Mouse (Mus musculus): ENCODE results near the gene Atg101. TPM values are rescaled to one million over a fixed set of nuclear protein-coding genes. Genes with fewer than 3 reads are reported as not detected.
A peak's percentile ranks its signal among the peaks of the same experiment; 100 is the strongest.

The Atg101 gene
- polyA plus RNA-seq, 2 experiments: 47.2 to 56.0 TPM

DNA sequence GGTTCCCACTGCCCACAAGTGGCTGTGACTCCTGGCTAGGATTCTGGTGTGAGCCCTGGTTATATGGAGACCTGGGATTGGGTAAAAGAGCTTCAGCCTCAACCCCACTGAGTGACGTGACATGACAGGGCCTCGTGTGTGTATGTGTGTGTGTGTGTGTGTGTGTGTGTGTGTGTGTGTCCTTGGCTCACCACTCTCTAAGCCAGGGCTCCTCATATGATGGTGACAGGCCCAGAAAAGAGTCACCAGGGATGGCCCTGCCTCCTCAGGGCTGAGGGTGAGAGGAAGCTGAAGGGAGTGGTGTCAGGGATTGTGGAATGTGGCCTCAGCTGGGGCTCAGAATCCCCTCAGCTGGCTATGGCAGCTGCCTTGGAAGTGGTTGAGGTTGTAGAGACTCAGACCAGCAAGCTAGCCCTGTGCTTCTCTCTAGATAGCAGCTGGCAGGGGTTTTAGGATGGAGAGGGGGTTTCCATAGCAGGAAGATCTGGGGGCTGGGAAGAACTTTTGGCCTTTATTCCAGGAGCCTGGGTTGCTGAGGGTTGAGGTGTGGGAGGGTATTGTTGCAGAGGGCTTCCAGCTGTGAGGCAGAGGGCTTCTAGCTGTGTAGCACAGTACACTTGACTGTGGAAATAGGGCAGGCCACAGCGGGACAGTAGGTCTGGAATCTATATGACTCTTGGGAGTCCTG is 44.9 kb downstream of the Atg101 start:
- no peaks in the 10 kb centered on the region for H3K36me3 ChIP-seq (ENCODE audit: control insufficient read depth, insufficient read depth, low read length)
- H3K4me1 ChIP-seq (ENCODE audit: control insufficient read depth, insufficient read depth, low read length): no peaks in the 10 kb centered on the region
- H3K27me3 ChIP-seq (ENCODE audit: control insufficient read depth, insufficient read depth, low read length): no peaks in the 10 kb centered on the region
- TF ChIP-seq POLR2A (IDR thresholded peaks at IDR 0.05; ENCODE audit: borderline replicate concordance, extremely low read depth, insufficient read depth, insufficient read length): no peak
- 45% methylated on average over 3 of the region's 3 CpGs for WGBS
- no peaks in the 10 kb centered on the region for H3K9me3 ChIP-seq (ENCODE audit: control insufficient read depth, low read length)
- DNase-seq (ENCODE audit: low spot score) (no peak), ATAC-seq (ENCODE audit: low FRiP score, low read depth) (peak; percentile 13; the same call in 1 of the 2 replicates)
- H3K4me3 ChIP-seq (replicated peaks; ENCODE audit: low read length): no peak overlapping the region
- H3K9ac ChIP-seq (ENCODE audit: low read depth, low read length, severe bottlenecking): no peak overlapping the region
- H3K4me2 ChIP-seq (replicated peaks; ENCODE audit: low read depth, low read length, severe bottlenecking): no peak overlapping the region
- no peak overlapping the region for H3K27ac ChIP-seq (replicated peaks; ENCODE audit: low read depth, low read length)

DNA sequence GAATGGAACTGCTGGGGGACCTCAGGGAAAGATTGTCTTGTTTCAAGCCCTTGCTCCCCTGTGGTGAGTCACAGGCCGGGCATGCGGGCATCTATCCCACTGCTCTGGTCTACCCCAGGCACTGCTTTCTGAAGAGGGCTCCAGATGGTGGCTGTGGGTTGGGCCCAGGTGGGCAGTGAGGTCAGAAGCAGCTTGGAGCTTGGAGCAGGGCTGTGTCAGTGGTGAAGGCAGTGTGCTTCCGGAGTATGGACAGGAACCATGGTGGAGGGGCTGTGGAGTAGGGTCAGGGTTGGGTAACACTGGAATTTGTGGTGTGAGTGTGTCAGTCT is 45.5 kb downstream of the Atg101 start:
- Histone ChIP-seq H3K36me3 (ENCODE audit: control insufficient read depth, insufficient read depth, low read length) (no peaks in the 10 kb centered on the region), H3K9ac (ENCODE audit: low read depth, low read length, severe bottlenecking) (no peak overlapping the region), H3K4me1 (ENCODE audit: control insufficient read depth, insufficient read depth, low read length) (no peaks in the 10 kb centered on the region), H3K9me3 (ENCODE audit: control insufficient read depth, low read length) (no peaks in the 10 kb centered on the region), H3K27ac (replicated peaks; ENCODE audit: low read depth, low read length) (no peak overlapping the region), H3K4me3 (replicated peaks; ENCODE audit: low read length) (no peak overlapping the region), H3K4me2 (replicated peaks; ENCODE audit: low read depth, low read length, severe bottlenecking) (no peak overlapping the region), H3K27me3 (ENCODE audit: control insufficient read depth, insufficient read depth, low read length) (no peaks in the 10 kb centered on the region)
- DNase-seq (ENCODE audit: low spot score) (no peak), ATAC-seq (ENCODE audit: low FRiP score, low read depth) (no peak)
- 65% methylated on average over 3 of the region's 3 CpGs for WGBS
- no peak for TF ChIP-seq POLR2A (IDR thresholded peaks at IDR 0.05; ENCODE audit: borderline replicate concordance, extremely low read depth, insufficient read depth, insufficient read length)

GRCm38 (mm10) chr15:101331090-101331489 is 47.0 kb downstream of the Atg101 start:
- no peak for ATAC-seq (ENCODE audit: low FRiP score, low read depth)

GRCm38 (mm10) chr15:101332370-101332769 is 48.3 kb downstream of the Atg101 start:
- ATAC-seq (ENCODE audit: low FRiP score, low read depth) (no peak), DNase-seq (ENCODE audit: low spot score) (no peak)
- H3K27ac ChIP-seq (replicated peaks; ENCODE audit: low read depth, low read length): no peak overlapping the region
- no peak overlapping the region for H3K9ac ChIP-seq (ENCODE audit: low read depth, low read length, severe bottlenecking)
- no peaks in the 10 kb centered on the region for H3K36me3 ChIP-seq (ENCODE audit: control insufficient read depth, insufficient read depth, low read length)
- WGBS: 72% methylated on average over 3 of the region's 4 CpGs
- no peaks in the 10 kb centered on the region for H3K9me3 ChIP-seq (ENCODE audit: control insufficient read depth, low read length)
- no peaks in the 10 kb centered on the region for H3K4me1 ChIP-seq (ENCODE audit: control insufficient read depth, insufficient read depth, low read length)
- TF ChIP-seq POLR2A (IDR thresholded peaks at IDR 0.05; ENCODE audit: borderline replicate concordance, extremely low read depth, insufficient read depth, insufficient read length): no peak
- H3K4me2 ChIP-seq (replicated peaks; ENCODE audit: low read depth, low read length, severe bottlenecking): no peak overlapping the region
- no peak overlapping the region for H3K4me3 ChIP-seq (replicated peaks; ENCODE audit: low read length)
- no peaks in the 10 kb centered on the region for H3K27me3 ChIP-seq (ENCODE audit: control insufficient read depth, insufficient read depth, low read length)

More at GRCm38 (mm10) chr15:101331090-101331489, 47.0 kb downstream of the Atg101 start:
- H3K4me3 ChIP-seq (replicated peaks; ENCODE audit: low read length): no peak overlapping the region
- no peaks in the 10 kb centered on the region for H3K27me3 ChIP-seq (ENCODE audit: control insufficient read depth, insufficient read depth, low read length)
- H3K4me2 ChIP-seq (replicated peaks; ENCODE audit: low read depth, low read length, severe bottlenecking): no peak overlapping the region
- 75% methylated on average over 4 of the region's 4 CpGs for WGBS
- no peak overlapping the region for H3K9ac ChIP-seq (ENCODE audit: low read depth, low read length, severe bottlenecking)
- H3K4me1 ChIP-seq (ENCODE audit: control insufficient read depth, insufficient read depth, low read length): no peaks in the 10 kb centered on the region
- no peak for TF ChIP-seq POLR2A (IDR thresholded peaks at IDR 0.05; ENCODE audit: borderline replicate concordance, extremely low read depth, insufficient read depth, insufficient read length)
- H3K27ac ChIP-seq (replicated peaks; ENCODE audit: low read depth, low read length): no peak overlapping the region
- H3K9me3 ChIP-seq (ENCODE audit: control insufficient read depth, low read length): no peaks in the 10 kb centered on the region
- H3K36me3 ChIP-seq (ENCODE audit: control insufficient read depth, insufficient read depth, low read length): no peaks in the 10 kb centered on the region
- DNase-seq (ENCODE audit: low spot score): no peak

GRCm38 (mm10) chr15:101333165-101333564 is 49.1 kb downstream of the Atg101 start:
- no peak overlapping the region for H3K27ac ChIP-seq (replicated peaks; ENCODE audit: low read depth, low read length)
- H3K4me1 ChIP-seq (ENCODE audit: control insufficient read depth, insufficient read depth, low read length): no peaks in the 10 kb centered on the region
- WGBS: 0% methylated on average over 1 of the region's 1 CpGs
- H3K4me2 ChIP-seq (replicated peaks; ENCODE audit: low read depth, low read length, severe bottlenecking): no peak overlapping the region
- H3K27me3 ChIP-seq (ENCODE audit: control insufficient read depth, insufficient read depth, low read length): no peaks in the 10 kb centered on the region
- peak overlapping the region; percentile 18; the same call in 1 of the 2 replicates for H3K9ac ChIP-seq (ENCODE audit: low read depth, low read length, severe bottlenecking)
- ATAC-seq (ENCODE audit: low FRiP score, low read depth) (no peak), DNase-seq (ENCODE audit: low spot score) (peak; percentile 56)
- no peaks in the 10 kb centered on the region for H3K36me3 ChIP-seq (ENCODE audit: control insufficient read depth, insufficient read depth, low read length)
- H3K4me3 ChIP-seq (replicated peaks; ENCODE audit: low read length): no peak overlapping the region
- H3K9me3 ChIP-seq (ENCODE audit: control insufficient read depth, low read length): no peaks in the 10 kb centered on the region
- no peak for TF ChIP-seq POLR2A (IDR thresholded peaks at IDR 0.05; ENCODE audit: borderline replicate concordance, extremely low read depth, insufficient read depth, insufficient read length)

All from limb, embryonic 14.5 days (tissue).